Mouse (Mus musculus) heart, adult 18-20 months (tissue): ENCODE data around the gene Usp10. TPM values are rescaled to one million over a fixed set of nuclear protein-coding genes. Genes with fewer than 3 reads are reported as not detected.

ENCODE experiments used
- DNase-seq, 2 experiments: peaks; one replicate each; pipeline ENCODE4 v3.0.0; 2021 to 2022; ENCODE audit warnings: mixed read lengths in 1 of 2
- total RNA-seq, 2 experiments: library from RNA; stranded (reverse); gene quantifications; 2 replicates each; pipeline ENCODE4 v1.2.3; 2021

The Usp10 gene
- total RNA-seq, 2 experiments from 2014 or later, result 45.6 to 51.4 TPM

DNA sequence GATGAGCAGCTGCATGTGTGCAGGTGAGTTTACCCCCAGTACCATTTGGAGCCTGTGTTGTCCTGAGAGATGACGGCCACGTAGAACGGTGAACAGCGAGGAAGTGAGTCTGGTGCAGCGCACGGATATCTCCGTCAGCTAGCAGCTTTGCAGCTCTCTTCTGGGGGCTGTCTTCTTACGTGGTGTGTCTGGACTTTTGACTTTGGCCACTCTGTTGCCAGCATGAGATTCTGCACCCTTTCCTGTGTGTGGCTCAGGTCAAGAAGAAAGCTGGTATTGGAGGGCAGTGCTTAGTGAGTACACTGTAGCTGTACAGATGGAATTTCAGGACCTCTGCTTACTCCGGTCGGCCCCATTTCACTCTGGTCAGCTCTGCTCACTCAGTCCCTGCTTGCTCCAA, 47.9 kb downstream of the Usp10 start:
- DNase-seq, result no peak

DNA sequence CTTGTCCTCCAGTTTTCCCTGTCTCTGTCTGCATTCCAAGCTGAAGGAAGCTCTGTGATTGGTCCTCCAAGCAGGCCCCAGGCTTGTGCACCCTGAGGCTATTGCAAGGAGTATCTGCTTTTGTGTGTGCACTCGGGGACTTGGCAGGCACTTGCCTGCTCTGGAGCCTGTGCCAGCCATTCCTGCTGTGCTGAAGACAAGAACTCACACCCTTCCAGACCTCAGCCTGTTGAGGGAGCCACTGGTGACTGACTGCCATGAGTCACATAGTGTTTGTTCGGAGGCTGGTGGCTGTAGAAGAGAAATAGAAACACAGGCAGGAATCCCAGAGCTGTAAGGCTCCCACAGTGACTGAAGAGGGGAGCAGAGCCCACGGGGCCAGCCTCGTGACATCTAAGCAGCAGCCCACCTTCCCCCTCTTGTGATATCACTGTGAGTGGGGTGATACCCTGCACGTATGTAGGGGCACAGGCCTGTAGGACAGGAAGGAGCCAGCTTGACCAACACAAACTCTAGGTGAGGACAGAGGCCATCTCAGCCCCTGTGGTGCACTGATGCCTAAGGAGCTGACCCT, 50.5 kb downstream of the Usp10 start:
- DNase-seq, result peak; percentile 53 to 57

GRCm38 (mm10) chr8:119964859-119965258, 54.7 kb downstream of the Usp10 start:
- DNase-seq, result no peak

GRCm38 (mm10) chr8:119967435-119967834, 57.3 kb downstream of the Usp10 start:
- DNase-seq, result no peak

DNA sequence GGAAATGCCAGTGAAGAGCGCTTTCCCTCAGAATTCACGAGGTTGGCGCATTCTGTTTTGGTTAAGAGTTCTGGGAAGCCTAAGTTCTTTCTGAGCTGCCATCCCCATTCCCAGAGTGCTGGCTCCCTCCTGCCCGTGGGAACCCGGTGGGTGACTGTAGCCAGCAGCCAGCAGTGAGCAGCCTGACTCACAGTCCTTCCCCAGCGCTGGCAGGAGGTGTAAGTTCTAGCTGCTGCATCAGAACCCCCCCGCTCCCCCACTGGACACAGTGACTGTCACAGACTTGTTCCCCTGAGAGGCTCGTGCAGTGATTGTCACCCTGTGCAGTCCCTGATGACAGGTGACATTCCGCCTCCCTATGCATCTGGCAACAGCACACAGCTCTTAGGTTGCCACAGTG, 60.0 kb downstream of the Usp10 start:
- no peak for DNase-seq

- DNase-seq, result no peak
Measured at GRCm38 (mm10) chr8:119972558-119972957, 62.4 kb downstream of the Usp10 start.

DNA sequence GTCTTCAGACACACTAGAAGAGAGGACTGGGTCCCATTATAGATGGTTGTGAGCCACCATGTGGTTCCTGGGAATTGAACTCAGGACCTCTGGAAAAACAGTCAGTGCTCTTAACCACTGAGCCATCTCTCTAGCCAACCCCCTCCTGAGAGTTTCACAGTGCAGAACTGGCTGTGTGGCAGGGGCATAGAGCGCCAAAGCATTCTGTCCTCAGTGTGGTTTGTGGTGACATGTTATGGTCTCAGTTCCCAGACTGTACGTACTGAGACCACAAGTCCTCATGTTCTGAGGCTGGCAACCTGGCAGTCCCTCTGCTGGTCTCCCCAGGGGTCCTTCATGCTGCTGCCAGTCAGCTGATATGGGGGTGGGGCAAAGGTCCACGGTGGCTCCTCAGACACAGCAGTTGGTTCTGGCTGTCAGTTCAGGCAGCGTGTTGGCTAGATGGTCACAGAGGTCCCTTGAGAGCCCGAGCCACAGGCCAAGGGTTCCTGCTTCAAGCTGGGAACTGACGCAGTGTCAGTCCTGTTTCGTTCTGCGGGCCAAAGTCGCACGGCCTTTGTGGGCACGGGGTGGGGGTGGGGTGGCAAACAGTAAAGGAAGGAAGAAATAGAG, 68.7 kb downstream of the Usp10 start:
- DNase-seq, result no peak

DNA sequence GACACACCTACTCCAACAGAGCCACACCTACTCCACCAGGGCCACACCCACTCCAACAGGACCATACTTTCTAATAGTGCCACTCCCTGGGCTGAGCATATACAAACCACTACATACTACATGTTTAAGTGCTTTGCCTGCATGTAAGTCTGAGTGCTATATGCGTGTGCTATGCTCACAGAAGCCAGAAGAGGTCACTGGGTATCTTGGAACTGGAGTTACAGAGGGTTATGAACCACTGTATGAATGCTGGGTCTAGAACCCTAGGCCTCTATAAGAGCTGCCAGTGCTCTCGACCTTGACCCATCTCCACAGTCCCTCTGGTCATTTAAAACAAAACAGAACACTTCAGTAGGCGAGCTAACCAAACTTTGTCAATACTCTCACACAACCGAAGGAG, 71.1 kb downstream of the Usp10 start:
- no peak for DNase-seq

DNA sequence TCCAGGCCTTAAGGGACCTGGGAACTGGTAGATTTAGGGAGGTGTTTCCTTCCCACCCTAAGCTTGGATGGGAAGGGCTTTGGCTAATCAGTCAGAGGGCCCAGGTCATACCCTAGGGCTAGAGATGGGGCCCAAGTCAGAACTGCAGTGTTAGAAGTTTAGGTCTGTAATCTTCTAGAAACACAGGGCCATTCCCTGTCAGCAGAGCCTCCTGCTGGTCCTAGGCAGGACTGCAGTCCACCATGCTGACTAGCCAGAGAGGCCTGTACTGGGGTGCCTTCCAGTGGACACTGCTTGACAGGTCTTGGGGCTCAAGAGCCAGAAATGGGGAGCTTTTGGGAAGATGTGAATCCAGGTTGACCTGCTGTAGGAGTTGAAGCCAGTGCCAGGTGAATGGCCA, 73.9 kb downstream of the Usp10 start:
- peak in 1 of 2 experiments; percentile 33 for DNase-seq

- DNase-seq, result no peak
Measured at GRCm38 (mm10) chr8:119986174-119986573, 76.0 kb downstream of the Usp10 start.

GRCm38 (mm10) chr8:119988087-119988486, 77.9 kb downstream of the Usp10 start:
- DNase-seq, result peak; percentile 40 to 42

GRCm38 (mm10) chr8:119992249-119992648, 82.1 kb downstream of the Usp10 start, which contains the start of gene Crispld2:
TSS of gene Crispld2 (plus strand) at chr8:119992438.
- peak; percentile 87 to 90 for DNase-seq

- DNase-seq, result peak in 1 of 2 experiments; percentile 25
Measured at GRCm38 (mm10) chr8:119994114-119994513, 84.0 kb downstream of the Usp10 start.

GRCm38 (mm10) chr8:119994556-119994955, 84.4 kb downstream of the Usp10 start:
- no peak for DNase-seq

DNA sequence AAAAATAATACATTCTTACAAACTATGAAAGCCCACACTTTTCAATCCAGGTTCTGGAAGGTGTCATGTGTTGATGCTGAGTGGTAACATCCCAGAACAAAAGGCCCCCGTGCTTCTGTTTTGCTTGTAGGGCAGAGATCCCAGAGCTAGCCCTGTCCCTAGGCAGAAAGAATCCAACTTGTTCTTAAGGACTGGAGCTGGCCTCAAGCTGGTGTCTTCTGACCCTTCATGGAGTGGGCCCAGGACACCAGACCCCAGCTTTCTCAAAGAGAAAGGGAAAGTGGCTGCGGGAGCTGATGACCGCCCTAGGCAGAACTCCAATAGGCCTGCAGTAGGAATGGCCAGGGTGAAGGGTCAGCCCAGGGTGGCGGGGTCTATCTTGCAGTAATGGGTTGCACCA, 87.1 kb downstream of the Usp10 start:
- DNase-seq, result no peak

- DNase-seq, result peak; percentile 62 to 78
Measured at GRCm38 (mm10) chr8:120000461-120000860, 90.3 kb downstream of the Usp10 start.

- DNase-seq, result no peak
Measured at GRCm38 (mm10) chr8:120001712-120002111, 91.6 kb downstream of the Usp10 start.

GRCm38 (mm10) chr8:120002348-120002747, 92.2 kb downstream of the Usp10 start:
- no peak for DNase-seq

GRCm38 (mm10) chr8:120004154-120004702, 94.1 kb downstream of the Usp10 start:
- peak; percentile 71 to 81 for DNase-seq

GRCm38 (mm10) chr8:120004705-120005381, 94.7 kb downstream of the Usp10 start:
- no peak for DNase-seq

- peak; percentile 38 to 48 for DNase-seq
Measured at GRCm38 (mm10) chr8:120006645-120007160, 96.5 kb downstream of the Usp10 start.
